Mouse (Mus musculus) urinary bladder, postnatal 10 days (tissue): ENCODE measurements around the gene A3galt2.

ENCODE experiments used
- DNase-seq: peaks from one replicate; pipeline ENCODE4 v3.0.0; 2022; ENCODE audit warnings: low spot score

A3galt2 gene

DNA sequence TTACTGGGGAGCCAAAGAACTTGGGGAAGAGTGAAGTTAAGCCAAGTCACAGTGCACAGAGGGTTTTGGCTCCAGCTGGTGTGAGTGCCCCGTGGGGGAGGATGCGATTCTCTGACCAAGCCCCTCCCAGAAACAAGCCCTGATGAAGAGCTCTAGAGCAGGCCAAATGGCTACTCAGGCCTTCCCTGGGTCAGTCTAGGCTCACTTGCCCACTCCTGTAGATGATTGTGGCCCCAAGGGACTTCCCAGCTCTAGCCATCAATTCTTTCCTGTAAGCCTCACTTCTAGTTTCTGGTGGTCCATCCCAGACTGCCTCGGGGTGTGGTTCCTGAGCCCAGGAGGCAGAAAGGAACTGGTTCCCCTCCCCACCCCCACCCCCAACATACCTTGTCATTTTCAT is at the start of gene A3galt2:
Gene A3galt2, plus strand, starts transcription at position 301 of the 400 bp plus-strand sequence.
- no peak for DNase-seq

DNA sequence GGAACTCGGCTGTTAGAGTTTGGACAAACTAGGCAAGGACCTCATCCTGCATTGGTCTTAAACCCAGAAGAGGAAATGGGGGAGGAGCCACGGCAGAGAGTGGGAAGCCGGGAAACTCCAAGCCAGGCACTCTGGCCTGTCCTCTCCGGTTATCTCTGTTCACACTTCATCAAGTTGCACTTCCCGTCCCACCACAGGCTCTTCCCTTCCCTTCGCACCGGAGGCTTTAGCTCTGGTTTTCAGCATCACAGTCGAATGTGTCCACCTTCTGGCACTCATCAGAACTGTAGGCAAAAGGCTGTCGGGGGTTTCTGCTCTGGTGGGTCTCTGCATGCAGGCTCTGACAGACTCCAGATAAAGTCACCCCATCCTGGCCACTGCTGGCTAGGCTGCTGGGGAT is 48.5 kb upstream of the A3galt2 start:
- no peak for DNase-seq

DNA sequence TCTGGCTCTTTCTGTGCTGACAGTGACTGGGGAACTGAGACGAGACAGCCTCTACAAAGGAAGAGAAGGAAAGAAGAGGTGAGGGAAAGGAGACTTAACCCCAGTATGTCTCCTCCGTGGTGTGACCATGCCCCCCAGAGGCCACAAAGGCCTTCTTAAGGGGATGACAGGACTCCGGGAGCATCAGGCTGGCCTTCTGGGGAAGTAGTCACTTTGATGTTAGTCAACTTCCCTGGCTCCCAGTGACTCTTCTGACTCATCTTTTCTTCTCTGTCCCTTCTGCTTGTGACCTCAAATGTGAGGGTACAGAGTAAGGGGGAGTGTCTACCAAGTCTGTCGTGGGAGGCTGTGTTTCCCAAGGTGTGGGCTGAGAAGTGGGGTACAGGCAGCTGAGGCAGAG is 47.8 kb upstream of the A3galt2 start:
- DNase-seq: no peak

DNA sequence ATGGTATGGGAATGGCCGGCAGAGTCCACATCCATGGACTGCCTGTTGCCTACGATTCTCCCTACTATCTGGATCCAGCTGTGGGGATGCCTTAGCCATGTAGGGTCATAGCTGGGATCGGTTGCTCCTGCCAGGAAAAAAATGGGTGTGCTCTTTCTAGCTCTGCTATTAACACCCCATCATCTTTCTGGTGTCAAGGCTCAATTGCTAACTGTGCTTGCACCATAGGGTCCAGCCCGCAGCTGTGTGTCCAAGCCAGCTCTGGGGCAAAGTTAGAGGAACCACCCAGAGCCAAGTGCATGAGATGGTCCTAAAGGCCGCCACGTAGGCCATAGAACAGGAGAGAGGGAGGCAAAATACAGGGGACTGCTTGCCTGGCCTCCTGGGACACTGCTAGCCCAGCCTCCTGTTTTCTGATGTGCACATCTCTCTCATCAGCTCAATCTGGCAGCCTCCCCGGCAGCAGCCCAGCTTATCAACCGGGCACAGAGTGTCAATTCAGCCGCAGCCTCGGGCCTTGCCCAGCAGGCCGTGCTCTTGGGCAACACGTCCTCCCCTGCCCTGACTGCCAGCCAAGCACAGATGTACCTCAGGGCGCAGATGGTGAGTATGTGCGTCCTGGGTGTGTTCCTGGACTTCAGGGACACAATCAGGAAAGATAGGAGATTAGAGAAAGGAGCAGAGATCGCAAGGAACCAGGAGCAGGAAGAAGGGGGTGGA is 45.9 kb upstream of the A3galt2 start:
- no peak for DNase-seq

DNA sequence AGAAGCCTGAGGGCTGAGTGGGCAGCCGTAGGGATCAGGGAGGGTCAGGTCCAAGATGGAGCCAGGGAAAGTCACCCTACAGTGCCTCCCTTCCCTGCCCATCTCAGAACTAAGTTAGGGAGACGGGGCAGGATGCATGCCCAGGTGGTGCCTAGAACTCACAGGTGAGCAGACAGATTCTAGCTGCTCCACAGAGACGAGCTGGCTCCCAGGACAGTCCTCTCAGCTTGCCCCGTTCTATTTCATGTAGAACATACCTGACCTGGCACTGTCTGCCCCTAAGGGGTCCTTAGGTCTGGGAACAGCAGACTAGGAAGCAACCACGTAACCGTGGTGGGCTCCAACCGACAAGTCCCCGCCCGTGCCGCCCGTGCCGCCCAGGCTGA is 45.4 kb upstream of the A3galt2 start:
- DNase-seq: no peak

DNA sequence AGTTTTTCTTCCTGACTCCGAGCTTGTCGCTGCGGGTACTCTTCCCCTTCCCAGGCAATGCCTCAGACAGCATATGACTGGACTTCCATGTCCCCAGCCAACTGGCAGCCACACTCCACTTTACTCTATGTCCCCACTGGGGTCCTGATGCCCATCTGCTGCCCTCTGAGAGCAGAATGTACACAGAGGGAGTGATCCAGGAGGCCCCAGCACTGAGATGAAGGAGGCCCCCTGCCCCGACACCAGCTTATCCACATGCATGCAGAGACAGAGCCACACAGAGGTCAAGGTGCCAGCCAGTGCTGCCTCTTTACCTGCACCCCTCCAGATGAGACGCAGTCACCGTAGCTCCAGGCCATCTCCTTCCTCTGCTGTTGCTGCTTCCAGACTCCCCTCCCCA is 44.9 kb upstream of the A3galt2 start:
- no peak for DNase-seq

DNA sequence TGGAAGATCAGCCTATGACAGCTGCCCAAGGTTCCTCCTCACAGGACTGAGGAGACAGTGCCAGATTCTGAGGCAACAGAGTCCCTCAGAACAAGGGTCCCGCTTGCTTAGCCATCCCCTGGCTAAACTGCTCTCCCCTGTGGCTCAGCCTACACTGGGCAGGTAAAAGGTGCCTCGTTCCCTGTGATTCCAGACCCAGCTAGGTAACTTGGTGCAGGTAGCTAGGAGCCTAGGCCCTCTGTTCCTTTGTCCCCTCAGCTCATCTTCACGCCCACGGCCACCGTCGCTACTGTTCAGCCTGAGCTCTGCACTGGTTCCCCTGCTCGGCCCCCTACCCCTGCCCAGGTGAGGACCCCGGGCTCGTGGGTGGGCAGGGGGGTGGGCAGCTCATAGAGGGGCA is 44.4 kb upstream of the A3galt2 start:
- no peak for DNase-seq

DNA sequence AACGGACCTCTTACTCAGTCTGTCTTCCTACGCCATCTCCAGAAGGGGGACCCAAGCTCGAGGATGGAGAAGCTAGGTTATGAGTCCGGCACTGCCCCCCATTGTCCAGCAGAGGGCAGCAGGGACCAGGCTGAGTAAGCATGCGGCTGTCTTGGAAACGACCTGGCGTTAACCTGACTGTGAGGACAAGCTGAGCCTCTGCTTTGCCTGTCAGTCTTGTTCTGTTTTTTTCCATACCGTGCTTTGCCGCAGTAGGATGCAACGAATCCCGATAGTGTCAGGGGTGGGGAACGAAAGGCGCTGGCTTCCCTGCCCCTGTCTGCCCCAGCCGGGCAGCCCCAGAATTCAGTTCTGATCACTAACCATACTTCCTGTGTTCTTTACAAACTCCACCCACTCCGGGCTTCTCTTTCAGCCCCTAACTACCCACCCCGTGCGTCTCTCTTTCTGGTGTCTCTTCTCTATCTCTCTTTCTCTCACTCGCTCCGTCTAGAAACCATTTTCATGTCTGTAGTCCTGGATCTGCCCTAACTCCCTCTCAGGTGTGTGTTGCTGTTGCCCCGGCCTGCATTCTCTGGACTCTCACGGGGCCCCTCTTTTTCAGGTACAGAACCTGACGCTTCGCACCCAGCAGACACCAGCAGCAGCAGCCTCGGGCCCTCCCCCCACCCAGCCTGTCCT is 43.6 kb upstream of the A3galt2 start:
- peak; percentile 68 for DNase-seq

DNA sequence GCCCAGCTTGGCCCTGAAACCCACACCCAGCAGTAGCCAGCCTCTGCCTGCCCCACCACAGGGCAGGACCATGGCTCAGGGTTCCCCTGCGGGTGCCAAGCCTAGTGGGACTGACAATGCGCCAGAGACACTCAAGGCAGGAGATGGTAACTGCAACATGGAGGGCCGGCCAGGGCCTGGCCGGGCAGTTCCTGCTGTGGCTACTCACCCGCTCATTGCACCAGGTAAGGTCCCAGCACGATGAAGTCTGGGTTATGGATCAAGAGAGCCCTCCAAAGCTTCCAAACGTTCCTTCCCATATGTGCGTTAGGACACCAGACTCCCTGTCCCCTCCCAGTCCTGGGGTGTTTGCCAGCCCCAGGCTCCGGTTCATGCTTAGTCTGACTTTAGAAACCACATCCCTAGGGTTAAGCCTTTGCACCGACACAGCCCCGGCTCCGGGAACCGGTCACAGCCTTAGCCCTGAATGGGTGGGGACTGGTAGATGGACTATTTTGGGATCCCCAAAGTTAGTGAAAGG is 43.0 kb upstream of the A3galt2 start:
- DNase-seq: no peak

DNA sequence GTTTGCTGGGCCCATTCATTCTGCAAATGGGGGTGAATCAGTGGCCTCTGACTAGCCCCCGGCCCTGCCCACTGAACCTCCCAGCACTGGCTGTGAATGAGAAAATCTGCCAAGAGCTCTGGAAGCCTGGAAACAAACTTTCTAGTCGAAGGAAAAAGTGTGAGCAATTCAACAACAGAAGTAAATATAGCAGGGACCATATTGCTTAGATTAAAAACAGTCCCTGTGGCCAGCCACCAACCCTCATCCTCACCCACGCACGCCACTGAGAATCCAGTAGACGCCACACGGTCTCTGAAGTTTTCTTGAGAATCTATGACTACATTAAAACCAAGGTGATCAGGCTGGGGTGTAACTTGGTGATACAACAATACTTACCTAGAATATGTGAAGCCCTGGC is 42.2 kb upstream of the A3galt2 start:
- no peak for DNase-seq

DNA sequence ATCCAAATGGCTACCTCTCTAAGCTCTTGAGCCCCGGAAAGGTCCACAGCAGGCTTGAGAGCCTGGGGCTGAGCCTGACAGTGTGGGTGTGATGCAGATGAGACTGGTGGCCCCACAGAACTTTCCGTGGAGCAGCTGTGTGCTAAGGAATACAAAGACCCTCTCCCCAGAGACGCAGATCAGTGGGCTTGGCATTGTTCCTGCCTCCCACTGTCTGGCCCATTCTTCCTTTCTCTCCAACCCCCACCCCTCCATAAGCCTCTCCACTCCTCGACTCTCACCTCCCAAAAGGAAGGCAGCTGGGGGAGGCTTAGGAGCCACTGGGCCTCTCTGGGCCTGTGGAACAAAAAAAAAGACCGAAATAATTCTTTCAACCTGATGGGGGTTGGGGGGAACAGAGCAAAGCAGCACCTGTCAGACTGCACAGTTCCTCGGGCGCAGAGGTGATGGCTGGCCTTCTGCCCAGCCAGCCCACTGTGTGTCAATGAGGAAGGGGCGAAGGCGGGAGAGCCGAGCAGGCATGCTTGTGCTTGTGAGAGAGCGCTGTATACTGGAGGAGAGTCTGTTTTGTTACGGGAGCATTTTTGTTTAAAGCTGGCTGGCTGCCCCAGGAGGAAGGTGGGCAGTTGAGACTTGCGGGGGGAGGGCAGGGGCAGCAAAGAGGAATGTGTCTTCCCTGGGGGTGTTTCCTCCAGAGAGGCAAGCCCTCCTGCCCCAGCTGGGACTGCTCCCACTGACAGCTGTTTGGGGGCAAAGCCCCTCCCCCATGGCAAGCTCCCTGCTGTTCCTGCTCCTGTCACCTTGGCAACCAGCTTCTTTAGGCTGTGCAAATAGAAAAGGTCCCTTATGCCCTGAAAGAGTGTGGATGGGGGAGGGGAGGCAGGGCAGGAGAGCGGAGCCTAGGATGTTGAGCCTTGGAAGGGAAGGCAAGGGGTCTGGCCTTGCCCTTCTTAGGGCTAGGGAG is 39.6 kb upstream of the A3galt2 start:
- DNase-seq: no peak

DNA sequence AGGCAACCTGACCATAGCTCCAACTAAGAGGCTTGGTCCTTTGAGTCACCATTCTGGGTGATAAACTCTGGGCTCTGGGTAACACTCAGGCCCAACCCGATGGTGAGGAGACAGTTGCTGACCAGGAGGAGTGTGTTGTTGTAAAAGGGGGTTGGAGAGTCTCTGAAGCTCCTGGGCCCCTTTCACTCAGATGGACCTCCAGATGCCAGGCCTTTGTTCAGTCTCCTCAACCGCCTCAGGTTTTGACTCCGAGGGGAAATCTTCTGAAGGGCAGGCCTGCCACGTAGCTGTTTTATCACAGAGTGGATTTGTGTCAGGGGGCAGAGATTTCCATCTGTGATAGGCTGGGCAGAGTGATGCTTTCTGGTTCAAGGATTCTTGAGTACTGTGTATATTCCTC is 38.9 kb upstream of the A3galt2 start:
- DNase-seq: no peak

DNA sequence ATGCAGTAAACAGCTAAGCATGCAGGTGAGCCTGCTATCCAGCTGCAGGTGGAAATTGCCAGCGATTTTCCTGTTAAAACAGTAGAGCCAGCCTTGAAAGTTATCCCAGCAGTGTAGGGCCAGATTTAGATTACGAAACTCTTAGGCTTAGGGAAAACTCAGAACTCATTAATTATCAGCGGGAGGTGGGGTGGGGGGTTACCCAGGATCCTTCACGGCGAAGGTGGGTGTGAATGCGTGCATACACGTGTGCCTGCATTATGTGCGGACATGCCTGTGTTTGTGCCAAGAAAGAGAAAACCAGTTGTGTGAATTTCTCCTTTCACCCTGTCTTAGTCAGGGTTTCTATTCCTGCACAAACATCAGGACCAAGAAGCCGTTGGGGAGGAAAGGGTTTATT is 38.4 kb upstream of the A3galt2 start:
- DNase-seq: no peak

DNA sequence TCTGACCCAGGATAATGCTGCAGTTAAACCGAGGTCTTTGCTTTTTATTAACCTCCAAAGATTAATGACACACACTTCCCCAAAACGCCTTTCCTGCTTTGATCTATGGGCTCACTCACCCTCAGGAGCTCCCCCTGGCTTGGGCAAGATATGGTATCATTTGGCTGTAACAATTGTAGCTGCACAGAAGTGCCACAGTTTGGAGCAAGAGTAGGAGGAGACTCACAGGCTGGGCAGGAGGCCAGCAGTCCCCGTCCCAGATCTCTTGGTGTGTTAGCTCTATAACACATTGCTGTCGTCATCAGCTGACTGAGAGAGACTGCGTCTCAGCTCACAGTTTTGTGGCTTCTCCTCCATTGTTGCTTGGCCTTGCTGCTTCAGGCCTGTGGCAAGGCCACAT is 35.1 kb upstream of the A3galt2 start:
- DNase-seq: no peak

DNA sequence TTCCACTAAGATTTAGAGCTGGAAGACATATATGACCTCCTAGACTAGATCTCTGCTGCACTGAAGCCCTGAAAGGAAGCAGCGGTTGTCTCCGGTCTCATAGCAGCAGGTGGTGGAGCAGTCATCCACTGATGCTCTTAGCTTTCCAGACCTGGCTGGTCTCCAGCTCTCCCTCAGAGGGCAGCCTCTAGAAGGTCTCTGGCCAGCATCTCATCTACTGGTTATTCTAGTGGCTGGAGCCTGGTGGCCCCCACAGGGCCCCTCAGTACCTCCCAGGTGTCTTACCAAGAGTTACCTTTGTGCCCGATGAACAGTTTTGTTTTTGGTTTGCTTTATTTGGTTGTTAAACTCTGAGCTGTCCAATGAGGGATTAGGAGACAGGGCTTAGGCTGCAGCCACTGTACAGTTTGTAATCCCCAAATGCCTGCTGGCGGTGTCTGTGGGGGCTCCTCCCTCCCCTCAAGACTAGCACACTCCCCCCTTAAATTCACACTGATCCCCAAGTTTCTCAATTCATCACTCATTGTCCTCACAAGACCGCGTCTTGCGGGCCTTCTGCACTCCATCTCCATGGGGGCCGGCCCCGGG is 34.0 kb upstream of the A3galt2 start:
- no peak for DNase-seq

DNA sequence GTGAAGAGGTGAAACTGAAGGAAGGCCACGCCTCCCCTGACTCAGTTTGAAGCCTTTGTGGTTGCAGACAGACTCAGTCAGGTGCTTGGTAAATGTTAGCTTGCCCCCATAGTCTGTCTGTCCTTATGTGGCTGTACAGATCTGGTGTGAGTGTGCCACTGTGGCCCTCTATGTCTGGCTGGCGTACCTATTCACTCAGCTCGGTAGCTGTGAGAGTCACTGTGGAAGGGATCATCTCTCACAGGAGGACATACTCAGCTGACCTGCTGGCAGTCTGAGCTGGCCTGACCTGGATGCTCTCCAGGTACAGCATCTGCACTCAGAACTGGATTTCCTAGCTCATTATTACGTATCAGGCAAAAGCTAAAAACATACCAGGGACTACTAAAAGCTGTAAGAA is 33.4 kb upstream of the A3galt2 start:
- no peak for DNase-seq

DNA sequence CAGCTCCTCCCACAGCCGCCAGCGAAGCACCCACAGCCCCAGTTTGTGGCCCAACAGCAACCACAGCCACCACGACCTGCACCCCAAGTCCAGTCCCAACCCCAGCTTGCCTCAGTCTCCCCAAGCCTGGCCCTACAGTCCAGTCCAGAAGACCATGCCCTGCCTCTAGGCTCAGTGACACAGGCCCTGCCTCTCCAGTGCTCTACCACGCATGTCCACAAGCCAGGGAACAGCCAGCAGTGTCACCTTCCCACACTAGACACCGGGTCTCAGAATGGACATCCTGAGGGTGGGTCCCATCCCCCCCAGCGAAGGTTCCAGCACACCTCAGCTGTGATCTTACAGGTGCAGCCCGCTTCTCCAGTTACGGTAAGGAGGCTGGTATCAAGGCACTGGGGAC is 32.2 kb upstream of the A3galt2 start:
- DNase-seq: no peak

DNA sequence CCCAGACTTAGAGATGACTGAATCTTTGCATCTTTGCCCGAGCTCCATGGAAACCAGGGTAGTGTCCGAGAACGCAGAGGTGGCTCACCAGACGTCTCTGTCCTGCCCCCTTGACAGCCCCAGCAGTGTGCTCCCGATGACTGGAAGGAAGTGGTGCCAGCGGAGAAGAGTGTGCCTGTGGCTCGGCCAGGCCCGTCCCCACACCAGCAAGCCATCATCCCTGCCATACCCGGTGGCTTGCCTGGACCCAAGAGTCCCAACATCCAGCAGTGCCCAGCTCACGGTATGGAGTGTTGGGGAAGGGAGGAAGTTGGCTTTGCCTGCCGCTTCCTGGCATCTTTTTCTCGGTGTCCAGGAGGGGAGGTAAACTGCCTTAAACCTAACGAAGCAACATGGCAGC is 31.7 kb upstream of the A3galt2 start:
- no peak for DNase-seq

DNA sequence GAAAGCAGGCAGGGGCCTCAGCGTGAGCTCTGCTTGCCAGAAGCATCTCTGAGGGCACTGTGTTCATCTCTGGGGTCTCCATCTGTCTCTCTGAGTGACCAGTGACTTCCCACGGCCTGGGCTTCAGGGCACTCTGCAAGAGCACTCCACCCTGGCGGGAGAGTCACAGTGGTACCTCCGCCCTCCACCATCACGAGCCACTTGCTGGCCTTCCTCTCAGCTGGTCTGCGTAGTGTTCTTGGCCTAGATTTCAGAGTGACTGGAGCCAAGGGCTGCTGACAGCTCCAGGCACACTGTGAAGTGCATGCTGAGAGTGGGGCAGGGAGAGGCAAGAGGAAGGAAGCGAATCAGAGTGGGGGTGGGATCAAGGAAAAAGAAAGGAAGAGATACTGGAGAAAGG is 31.1 kb upstream of the A3galt2 start:
- no peak for DNase-seq

DNA sequence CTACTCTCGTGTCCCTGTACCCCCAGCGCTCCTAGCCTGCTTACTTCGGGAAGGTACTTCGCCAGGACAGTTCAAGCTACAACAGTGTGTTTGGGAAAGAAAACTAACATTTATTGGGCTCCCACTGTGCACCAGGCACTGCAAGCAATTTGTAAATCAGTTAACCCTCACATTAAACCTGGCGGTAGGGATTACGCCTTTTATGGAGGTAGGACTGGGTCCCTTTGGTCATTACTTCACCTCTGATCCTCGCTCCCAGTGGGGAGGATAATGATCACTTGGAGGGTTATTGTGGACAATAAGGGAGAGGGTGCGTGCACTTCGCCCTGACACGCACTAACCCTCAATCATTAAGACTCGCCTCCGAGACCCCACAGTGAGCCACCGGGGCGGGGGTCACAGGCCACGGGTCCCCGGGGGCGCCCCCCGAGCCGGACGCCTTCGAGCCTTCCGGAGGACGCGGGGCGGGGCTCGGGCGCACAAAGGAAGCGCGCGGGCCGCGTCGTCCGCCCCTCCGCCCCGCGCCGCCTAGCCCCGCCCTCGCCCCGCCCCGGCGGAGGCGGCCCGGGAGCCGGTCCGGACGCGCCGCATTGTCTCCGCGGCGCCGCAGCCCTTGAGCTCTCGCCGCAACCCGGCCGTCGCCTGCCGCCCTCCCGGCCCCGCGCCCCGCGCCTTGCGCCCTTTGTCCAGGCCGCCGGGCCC is 28.0 kb upstream of the A3galt2 start:
- DNase-seq: peak; percentile 41

DNA sequence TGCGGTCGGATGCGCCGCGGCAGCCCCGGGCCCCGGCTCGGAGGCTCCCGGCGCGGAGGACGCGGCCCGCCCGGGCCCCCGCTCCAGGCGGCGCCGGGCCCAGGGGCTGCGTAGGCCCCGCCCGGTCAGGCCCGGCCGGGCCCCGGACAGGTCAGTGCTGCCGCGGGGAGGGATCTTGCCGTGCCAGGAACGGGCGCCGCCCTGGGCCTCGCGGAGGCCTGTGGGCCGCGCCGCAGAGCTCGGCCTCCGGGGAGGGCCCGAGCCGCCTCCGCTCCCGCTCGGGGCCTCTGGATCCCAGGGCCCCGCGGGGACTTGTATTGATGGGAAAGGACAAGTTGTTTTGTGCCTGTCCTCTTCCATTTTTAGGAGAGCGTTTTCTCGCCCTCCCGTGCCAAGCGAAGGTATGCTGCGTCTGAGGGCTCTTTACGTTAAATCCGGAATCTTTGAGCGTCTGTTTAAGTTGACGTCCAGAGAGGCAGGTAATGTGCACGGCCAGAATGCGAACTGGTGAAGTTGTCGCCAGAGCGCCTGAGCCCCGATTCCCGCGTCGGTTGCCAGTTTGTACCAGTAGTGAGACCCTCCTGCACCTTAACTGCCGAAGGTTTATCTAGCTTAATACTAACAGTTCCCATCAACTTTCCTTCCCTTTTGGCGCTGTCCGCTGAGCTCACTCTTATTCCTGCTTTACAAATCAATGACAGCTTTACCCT is 27.3 kb upstream of the A3galt2 start:
- no peak for DNase-seq
